Mouse (Mus musculus) c-Kit-negative CD71-positive TER-119-positive erythroid progenitor cells, embryonic 14.5 days (primary cell): ENCODE measurements around the gene Bcar3.

Experiments used
- DNase-seq: peaks from one replicate; pipeline ENCODE4 v3.0.0-alpha.2; 2013; ENCODE audit warnings: low read depth, low spot score

Gene Bcar3

DNA sequence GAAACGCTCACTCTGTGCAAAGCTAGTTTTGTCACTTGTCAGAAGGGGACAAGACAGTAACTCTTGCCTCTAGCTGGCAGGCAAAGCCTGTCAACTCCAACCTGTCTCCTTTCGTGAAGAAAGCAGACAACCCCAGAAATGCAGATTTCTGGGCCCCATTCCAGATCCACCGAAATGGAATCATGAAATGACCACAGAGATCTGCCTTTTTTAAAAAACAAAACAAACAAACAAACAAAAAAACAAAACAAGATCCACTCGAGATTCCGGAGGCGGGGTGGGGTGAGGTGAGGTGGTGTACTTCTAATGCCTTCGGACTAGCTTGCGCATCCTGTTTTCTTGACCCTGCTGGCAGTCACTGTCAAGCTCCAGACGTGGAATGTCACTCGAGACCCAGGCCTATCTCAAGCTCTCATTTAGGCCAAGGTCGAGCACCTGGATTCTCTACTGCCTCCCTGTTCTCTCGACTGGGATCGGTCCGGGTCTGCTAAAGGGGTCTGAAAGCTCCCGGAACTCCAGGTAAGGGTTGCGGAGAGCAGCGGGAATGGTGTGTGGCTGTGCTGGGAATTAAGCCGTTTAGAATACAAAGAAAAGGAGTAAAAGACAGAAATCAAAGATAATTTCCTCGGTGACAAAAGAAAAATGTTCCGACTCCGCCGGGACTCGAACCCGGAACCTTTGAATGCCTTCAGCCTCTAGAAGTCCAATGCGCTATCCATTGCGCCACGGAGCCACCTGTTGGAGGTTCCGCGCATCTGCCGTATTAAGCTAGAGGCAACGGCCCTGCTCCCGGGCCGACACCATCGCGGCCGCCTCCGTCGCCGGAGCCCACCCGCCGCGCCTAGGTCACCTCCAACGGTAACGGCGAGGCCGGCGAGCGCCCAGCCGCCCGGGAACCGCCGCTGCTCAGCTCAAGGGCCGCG, 1.4 kb upstream of the Bcar3 start:
- peak; percentile 79 for DNase-seq

DNA sequence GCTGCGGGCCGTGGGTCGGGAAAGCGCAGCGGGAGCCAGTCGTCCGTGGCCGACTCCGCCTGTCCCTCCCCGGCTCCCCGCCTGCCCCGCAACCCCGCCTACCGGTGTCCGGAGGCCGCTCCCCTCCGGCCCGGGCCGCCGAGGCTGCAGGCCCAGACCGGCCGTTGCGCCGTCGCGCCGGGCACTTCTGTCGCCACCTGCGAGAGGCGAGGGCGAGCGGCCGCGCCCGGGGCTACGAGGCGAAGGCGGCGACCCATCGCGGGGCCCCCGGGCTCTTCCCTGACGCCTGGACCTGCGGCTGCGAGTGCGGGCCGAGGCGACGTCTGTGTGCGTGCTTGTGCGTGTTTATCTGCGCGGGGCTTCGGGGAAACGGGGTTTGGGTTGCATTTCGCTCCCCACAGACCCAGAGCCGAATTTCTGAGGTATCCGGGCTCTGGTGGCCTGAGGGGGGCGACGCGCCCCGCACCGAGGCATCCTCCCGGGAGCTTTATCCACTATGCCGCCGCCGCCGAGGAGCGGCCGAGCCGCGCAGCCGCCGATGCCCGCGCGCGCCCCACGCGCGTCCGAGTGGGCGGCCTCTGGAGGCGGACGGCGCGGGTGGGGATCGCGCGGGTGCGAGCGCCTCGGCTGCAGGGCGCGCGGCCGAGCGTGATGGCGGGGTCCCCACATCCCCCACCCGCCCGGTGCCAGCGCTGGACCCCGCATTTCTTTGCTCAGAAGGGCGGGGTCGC, 548 bp upstream of the Bcar3 start:
- no peak for DNase-seq

- DNase-seq: no peak
Observed at GRCm38 (mm10) chr3:122295511-122295910, 1.6 kb downstream of the Bcar3 start.

DNA sequence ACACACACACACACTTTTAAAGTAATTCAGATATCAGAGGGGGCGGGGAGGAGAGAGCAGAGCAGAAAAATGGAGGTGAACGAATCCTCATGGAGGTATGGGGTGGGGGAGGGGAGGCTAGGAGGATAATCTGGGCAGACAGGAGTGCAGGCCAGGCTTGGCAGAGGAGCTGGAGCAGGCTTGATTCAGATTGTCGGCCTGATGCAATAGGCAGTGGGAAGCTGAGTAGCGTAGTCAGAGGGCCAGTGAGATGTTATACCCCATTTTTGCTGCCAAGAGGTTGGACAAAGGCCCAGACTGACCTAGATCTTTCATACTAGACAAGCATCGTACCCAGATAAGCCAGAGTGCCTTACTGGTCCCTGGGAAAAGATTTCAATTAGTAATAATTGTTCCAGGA, 3.0 kb downstream of the Bcar3 start:
- DNase-seq: no peak

GRCm38 (mm10) chr3:122300983-122301919, 7.3 kb downstream of the Bcar3 start:
- DNase-seq: no peak

GRCm38 (mm10) chr3:122304560-122304959, 10.6 kb downstream of the Bcar3 start:
- DNase-seq: no peak

DNA sequence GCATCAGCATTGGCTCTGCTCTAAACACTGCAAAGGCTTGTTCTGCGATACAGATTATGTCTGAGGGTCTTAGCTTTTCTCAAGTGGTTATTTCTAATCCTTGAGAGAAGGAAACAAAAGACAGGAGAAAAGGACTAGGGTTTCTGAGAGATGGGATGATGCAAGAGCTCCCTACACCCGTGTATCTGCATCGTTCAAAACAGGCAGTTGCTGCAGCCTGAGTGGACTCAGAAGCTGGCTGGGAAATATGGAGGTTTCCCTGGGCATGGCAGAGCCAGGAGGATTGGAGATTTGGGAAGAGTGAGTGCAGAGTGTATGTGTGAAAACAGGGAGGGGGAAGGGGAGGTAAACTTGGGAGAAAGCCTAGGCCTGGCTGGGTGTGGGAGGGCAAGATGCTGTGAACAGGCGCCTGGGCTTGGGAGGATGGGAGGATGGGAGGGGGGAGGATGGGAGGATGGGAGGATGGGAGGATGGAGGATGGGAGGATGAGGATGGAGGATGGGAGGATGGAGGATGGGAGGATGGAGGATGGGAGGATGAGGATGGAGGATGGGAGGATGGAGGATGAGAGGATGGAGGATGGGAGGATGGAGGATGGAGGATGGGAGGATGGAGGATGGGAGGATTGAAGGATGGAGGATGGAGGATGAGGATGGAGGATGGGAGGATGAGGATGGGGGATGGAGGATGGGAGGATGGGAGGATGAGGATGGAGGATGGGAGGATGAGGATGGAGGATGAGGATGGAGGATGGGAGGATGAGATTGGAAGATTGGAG, 14.1 kb downstream of the Bcar3 start:
- DNase-seq: no peak

DNA sequence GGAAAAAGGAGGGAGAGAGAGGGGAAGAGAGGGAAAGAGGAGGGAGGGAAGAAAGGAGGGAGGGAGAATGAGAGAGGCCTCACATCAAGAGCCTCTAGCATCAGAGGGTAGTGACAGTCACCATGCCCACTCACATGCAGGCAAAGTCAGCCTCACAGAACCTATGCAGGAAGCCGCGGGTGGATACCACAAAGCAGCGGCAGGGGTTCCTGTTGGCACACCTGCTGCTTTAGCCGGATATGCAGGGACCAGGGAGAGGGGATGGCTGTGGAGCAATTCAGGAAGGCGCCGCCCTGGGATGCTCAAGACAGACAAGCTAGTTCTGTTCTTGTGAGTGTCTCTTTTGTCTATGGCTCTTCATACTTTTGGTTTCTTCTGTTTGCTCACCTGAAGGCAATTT, 15.0 kb downstream of the Bcar3 start:
- DNase-seq: no peak

DNA sequence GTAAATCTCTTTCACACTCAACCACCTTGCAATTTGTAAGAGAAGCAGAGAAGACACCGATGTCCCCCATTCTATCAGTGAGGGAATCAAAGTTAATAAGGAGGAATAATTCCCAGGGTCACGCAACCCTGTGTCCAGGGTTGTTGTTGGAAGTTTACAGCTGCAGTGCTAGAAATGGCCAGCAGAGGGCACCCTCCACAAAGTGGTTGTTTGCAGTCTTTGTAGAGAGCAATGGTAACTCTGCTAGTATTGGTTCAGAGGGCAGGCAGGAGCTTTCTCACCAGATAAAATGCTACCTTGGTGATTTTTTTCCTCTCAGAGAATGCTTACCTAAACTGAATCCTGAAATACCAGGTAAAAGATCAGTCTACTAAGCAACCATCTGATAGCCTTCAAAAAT, 18.1 kb downstream of the Bcar3 start:
- peak; percentile 48 for DNase-seq

GRCm38 (mm10) chr3:122312936-122313629, 19.1 kb downstream of the Bcar3 start:
- no peak for DNase-seq

- no peak for DNase-seq
Observed at GRCm38 (mm10) chr3:122313936-122314335, 20.0 kb downstream of the Bcar3 start.

- no peak for DNase-seq
Observed at GRCm38 (mm10) chr3:122316621-122317020, 22.7 kb downstream of the Bcar3 start.

- DNase-seq: no peak
Observed at GRCm38 (mm10) chr3:122317339-122317738, 23.4 kb downstream of the Bcar3 start.

DNA sequence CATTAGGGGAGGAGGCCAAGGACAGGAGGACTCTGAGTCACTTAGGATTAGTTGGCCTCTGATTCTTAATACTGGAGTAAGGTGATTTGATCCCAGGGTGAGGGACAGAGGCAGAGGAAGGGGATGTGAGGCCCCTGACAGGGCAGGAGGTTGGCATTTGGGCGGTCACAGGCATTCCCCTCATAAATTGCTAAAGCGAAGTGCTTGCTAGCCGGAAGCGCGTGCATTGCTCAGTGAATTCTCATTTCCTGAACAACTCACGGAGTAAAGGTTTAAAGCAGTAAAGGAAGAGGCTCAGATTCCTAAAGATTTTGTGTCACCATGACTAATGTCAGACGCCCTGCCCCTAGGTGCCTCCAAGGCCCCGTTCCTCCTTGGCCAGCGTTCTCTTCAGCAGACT, 28.3 kb downstream of the Bcar3 start:
- DNase-seq: no peak

DNA sequence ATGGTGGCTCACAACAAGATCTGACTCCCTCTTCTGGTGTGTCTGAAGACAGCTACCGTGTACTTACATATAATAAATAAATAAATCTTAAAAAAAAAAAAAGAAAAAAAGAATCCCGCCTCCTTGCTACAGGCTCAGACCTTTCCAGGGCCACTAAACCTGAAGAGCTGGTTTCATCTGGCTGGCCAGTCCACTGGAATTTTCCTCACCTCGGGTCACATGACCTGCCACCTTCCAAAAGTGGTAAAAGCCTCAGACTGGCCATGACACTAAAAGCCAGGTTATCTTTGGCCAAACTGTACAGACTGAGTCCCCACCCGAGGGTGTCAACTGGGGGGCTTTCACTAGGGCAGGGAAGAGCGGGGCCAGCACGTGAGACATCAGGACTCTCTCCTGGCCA, 29.9 kb downstream of the Bcar3 start:
- no peak for DNase-seq

DNA sequence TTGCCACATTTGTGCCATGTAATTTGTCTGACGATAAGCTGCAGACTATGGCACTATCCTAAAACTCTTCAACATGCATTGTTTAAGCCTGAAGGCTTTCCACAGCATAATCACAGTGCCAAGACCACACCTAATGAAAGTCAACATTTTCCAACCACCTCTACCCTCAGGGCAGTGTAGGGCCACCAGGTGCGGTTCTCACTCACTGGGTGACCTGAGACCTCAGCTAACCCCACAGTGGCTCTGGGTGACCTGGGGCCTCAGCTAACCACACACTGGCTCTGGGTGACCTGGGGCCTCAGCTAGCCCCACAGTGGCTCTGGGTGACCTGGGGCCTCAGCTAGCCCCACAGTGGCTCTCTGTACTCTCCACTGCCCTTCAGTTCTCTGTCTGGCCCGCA, 30.6 kb downstream of the Bcar3 start:
- no peak for DNase-seq

DNA sequence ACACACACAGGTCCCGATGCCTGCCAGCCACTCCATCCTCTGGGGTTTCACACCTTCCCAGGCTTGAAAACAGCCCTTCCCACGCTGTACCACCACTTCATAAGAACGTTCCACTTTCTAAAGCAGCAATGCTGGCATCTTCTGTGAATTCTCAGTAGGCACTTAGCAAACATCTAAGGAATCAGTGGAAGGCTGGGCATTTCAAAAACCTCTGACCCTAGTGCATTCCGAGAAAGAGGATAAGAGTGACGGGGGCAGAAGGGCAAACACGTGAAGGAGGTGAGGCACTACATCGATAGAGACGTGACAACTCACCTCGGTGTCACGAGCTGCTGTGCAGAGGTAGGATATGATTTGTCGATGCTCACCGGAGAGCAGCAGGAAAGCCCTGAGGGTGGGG, 36.5 kb downstream of the Bcar3 start:
- no peak for DNase-seq

- DNase-seq: no peak
Observed at GRCm38 (mm10) chr3:122333493-122333892, 39.6 kb downstream of the Bcar3 start.

DNA sequence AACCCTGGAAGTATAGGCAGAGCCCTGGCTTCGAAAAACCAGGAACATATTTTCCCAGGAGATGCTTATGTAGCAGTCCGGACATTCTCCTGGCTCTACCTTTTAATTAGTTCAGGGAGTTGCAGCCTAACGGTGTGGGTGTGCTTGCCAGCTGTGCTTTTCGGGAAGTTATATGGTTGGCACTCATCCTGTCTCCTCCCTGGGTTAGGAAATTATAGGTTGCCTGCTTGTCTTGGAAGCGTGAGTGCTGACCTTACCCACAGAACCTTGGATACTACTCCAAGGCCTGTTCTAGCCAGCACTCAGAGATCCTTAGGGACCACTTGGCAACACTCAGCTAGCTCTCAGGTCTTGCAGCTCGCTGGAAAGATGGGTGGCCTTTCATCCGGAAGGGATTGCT, 40.0 kb downstream of the Bcar3 start:
- no peak for DNase-seq

DNA sequence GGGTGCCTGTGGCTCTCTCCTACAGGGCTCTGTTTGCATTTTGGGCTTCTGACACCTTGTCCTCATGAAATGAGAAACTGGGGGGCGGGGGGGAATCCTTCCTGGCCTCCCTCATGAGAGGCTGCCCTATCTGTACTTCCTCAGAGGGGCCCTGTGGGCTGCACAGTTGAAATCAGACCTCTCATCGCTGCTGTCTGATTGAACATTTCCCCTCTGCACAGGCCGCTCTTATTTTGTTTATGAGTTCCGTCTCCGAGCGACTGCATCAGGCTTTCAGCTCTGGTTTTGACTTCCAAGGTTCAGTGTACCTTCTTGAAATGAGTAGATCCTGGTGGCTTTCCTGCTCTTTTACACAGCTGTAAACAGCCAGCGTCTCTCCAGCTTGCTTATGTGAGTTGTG, 40.4 kb downstream of the Bcar3 start:
- DNase-seq: no peak
